Mouse (Mus musculus) limb, embryonic 10.5 days (tissue): ENCODE results near the gene Hfe2. TPM values are rescaled to one million over a fixed set of nuclear protein-coding genes. Genes with fewer than 3 reads are reported as not detected.

Source experiments
- DNase-seq: peaks from one replicate; pipeline ENCODE4 v3.0.0-alpha.2; 2017; ENCODE audit warnings: low spot score
- H3K27ac ChIP-seq: fragments of 300-500 bp; sonication (generic); 2 replicates; pipeline ENCODE4 v1.5.1; 2016; ENCODE audit warnings: mild to moderate bottlenecking
- H3K27me3 ChIP-seq: fragments of 300-500 bp; sonication (generic); 2 replicates; pipeline ENCODE4 v1.6.1; 2016; ENCODE audit warnings: low read depth, mild to moderate bottlenecking; ENCODE audit not compliant: poor library complexity, severe bottlenecking
- H3K36me3 ChIP-seq: fragments of 300-500 bp; sonication (generic); 2 replicates; pipeline ENCODE4 v1.6.1; 2016; ENCODE audit warnings: mild to moderate bottlenecking, moderate library complexity
- H3K4me1 ChIP-seq: fragments of 300-500 bp; sonication (generic); 2 replicates; pipeline ENCODE4 v1.6.1; 2016
- H3K4me3 ChIP-seq: fragments of 300-500 bp; sonication (generic); 2 replicates; pipeline ENCODE4 v1.5.1; 2016; ENCODE audit warnings: mild to moderate bottlenecking, moderate library complexity
- H3K9me3 ChIP-seq: fragments of 300-500 bp; sonication (generic); replicated peaks from 2 replicates; pipeline ENCODE4 v1.6.1; 2016; ENCODE audit warnings: mild to moderate bottlenecking
- WGBS: fragments of 180-500 bp; shearing (Covaris S2); methylation state at CpG from one replicate; pipeline ENCODE4 v1.1.7; 2016; 5-methylcytosine and 5-hydroxymethylcytosine counted together
- polyA plus RNA-seq: library from polyadenylated mRNA; unstranded; fragments of >200 nt; fragmentation: Nextera tagmentation; extraction: Ambion mirVana; gene quantifications from 2 replicates; pipeline ENCODE4 v1.2.1, GENCODE M21; 2016

The Hfe2 gene
- polyA plus RNA-seq, 1 experiment from 2014 or later, result 0.84 TPM

GRCm38 (mm10) chr3:96524028-96524810 lies 753 bp upstream of the Hfe2 start:
- Histone ChIP-seq H3K36me3 (no peaks in the 10 kb centered on the region), H3K27ac (no peak overlapping the region), H3K4me1 (peaks cover 18% of the 10 kb centered on the region), H3K4me3 (no peak overlapping the region), H3K27me3 (peaks cover 50% of the 10 kb centered on the region), H3K9me3 (no peaks in the 10 kb centered on the region)
- WGBS, result 78% methylated on average over 12 of the region's 12 CpGs
- DNase-seq, result no peak

- peak overlapping the region; percentile 61; the same call in 1 of the 2 replicates for H3K4me3 ChIP-seq
- no peaks in the 10 kb centered on the region for H3K36me3 ChIP-seq
- peaks cover 18% of the 10 kb centered on the region for H3K4me1 ChIP-seq
- H3K27ac ChIP-seq, result no peak overlapping the region
- DNase-seq, result no peak
- peaks cover 63% of the 10 kb centered on the region for H3K27me3 ChIP-seq
- WGBS, result 66% methylated on average over 11 of the region's 11 CpGs
- no peaks in the 10 kb centered on the region for H3K9me3 ChIP-seq
These were observed 1.2 kb downstream of the Hfe2 start for GRCm38 (mm10) chr3:96526013-96526762.

GRCm38 (mm10) chr3:96526864-96527542 lies 2.0 kb downstream of the Hfe2 start:
- H3K4me1 ChIP-seq, result peaks cover 18% of the 10 kb centered on the region
- no peaks in the 10 kb centered on the region for H3K9me3 ChIP-seq
- peak overlapping the region; percentile 61 for H3K4me3 ChIP-seq
- peak overlapping the region; percentile 66 for H3K27ac ChIP-seq
- peak; percentile 52 for DNase-seq
- no peaks in the 10 kb centered on the region for H3K36me3 ChIP-seq
- H3K27me3 ChIP-seq, result peaks cover 63% of the 10 kb centered on the region
- WGBS, result 5% methylated on average over 44 of the region's 44 CpGs

GRCm38 (mm10) chr3:96528506-96528905 lies 3.5 kb downstream of the Hfe2 start:
- no peaks in the 10 kb centered on the region for H3K9me3 ChIP-seq
- 41% methylated on average over 9 of the region's 9 CpGs for WGBS
- no peak overlapping the region for H3K27ac ChIP-seq
- peaks cover 63% of the 10 kb centered on the region for H3K27me3 ChIP-seq
- peaks cover 18% of the 10 kb centered on the region for H3K4me1 ChIP-seq
- no peaks in the 10 kb centered on the region for H3K36me3 ChIP-seq
- H3K4me3 ChIP-seq, result no peak overlapping the region
- DNase-seq, result no peak

GRCm38 (mm10) chr3:96532050-96532449 lies 7.1 kb downstream of the Hfe2 start:
- Histone ChIP-seq H3K27ac (no peak overlapping the region), H3K9me3 (no peaks in the 10 kb centered on the region), H3K4me3 (no peak overlapping the region), H3K36me3 (no peaks in the 10 kb centered on the region), H3K4me1 (peaks cover 12% of the 10 kb centered on the region), H3K27me3 (peaks cover 34% of the 10 kb centered on the region)
- no peak for DNase-seq
- 66% methylated on average over 7 of the region's 7 CpGs for WGBS

GRCm38 (mm10) chr3:96534300-96534699 lies 9.3 kb downstream of the Hfe2 start:
- 67% methylated on average over 2 of the region's 2 CpGs for WGBS
- H3K27ac ChIP-seq, result no peak overlapping the region
- peaks cover 6% of the 10 kb centered on the region for H3K4me1 ChIP-seq
- no peak overlapping the region for H3K4me3 ChIP-seq
- H3K9me3 ChIP-seq, result no peaks in the 10 kb centered on the region
- no peak for DNase-seq
- no peaks in the 10 kb centered on the region for H3K36me3 ChIP-seq
- H3K27me3 ChIP-seq, result peaks cover 12% of the 10 kb centered on the region

- Histone ChIP-seq H3K27ac (no peak overlapping the region), H3K4me3 (no peak overlapping the region), H3K9me3 (no peaks in the 10 kb centered on the region), H3K36me3 (no peaks in the 10 kb centered on the region), H3K4me1 (peaks cover 23% of the 10 kb centered on the region), H3K27me3 (peaks cover 12% of the 10 kb centered on the region; the same call in 1 of the 2 replicates)
- 28% methylated on average over 2 of the region's 2 CpGs for WGBS
- no peak for DNase-seq
These were observed 14.3 kb downstream of the Hfe2 start for GRCm38 (mm10) chr3:96539316-96539715.

GRCm38 (mm10) chr3:96540740-96541139 lies 15.8 kb downstream of the Hfe2 start:
- Histone ChIP-seq H3K9me3 (no peaks in the 10 kb centered on the region), H3K4me3 (no peak overlapping the region), H3K27ac (no peak overlapping the region), H3K27me3 (peaks cover 12% of the 10 kb centered on the region; the same call in 1 of the 2 replicates), H3K36me3 (no peaks in the 10 kb centered on the region), H3K4me1 (peaks cover 23% of the 10 kb centered on the region)
- WGBS, result 22% methylated on average over 6 of the region's 6 CpGs
- no peak for DNase-seq

- peaks cover 23% of the 10 kb centered on the region for H3K4me1 ChIP-seq
- 24% methylated on average over 14 of the region's 14 CpGs for WGBS
- H3K36me3 ChIP-seq, result no peaks in the 10 kb centered on the region
- peak; percentile 38 for DNase-seq
- H3K27me3 ChIP-seq, result peaks cover 12% of the 10 kb centered on the region; the same call in 1 of the 2 replicates
- no peak overlapping the region for H3K27ac ChIP-seq
- H3K4me3 ChIP-seq, result no peak overlapping the region
- no peaks in the 10 kb centered on the region for H3K9me3 ChIP-seq
These were observed 16.5 kb downstream of the Hfe2 start for GRCm38 (mm10) chr3:96541328-96542078.

- H3K4me1 ChIP-seq, result peaks cover 24% of the 10 kb centered on the region
- H3K27me3 ChIP-seq, result peaks cover 12% of the 10 kb centered on the region; the same call in 1 of the 2 replicates
- no peaks in the 10 kb centered on the region for H3K36me3 ChIP-seq
- DNase-seq, result no peak
- no peak overlapping the region for H3K4me3 ChIP-seq
- 83% methylated on average over 8 of the region's 8 CpGs for WGBS
- no peak overlapping the region for H3K27ac ChIP-seq
- no peaks in the 10 kb centered on the region for H3K9me3 ChIP-seq
These were observed 17.6 kb downstream of the Hfe2 start for GRCm38 (mm10) chr3:96542554-96542953.

- Histone ChIP-seq H3K36me3 (no peaks in the 10 kb centered on the region), H3K4me1 (peaks cover 26% of the 10 kb centered on the region), H3K27me3 (peaks cover 16% of the 10 kb centered on the region; the same call in 1 of the 2 replicates), H3K27ac (no peak overlapping the region), H3K4me3 (no peak overlapping the region), H3K9me3 (no peaks in the 10 kb centered on the region)
- no peak for DNase-seq
- WGBS, result 91% methylated on average over 11 of the region's 11 CpGs
These were observed 18.4 kb downstream of the Hfe2 start for GRCm38 (mm10) chr3:96543345-96543744.

- H3K27ac ChIP-seq, result no peak overlapping the region
- peaks cover 16% of the 10 kb centered on the region; the same call in 1 of the 2 replicates for H3K27me3 ChIP-seq
- no peaks in the 10 kb centered on the region for H3K36me3 ChIP-seq
- H3K9me3 ChIP-seq, result no peaks in the 10 kb centered on the region
- peaks cover 7% of the 10 kb centered on the region for H3K4me1 ChIP-seq
- 50% methylated on average over 1 of the region's 1 CpGs for WGBS
- no peak for DNase-seq
- no peak overlapping the region for H3K4me3 ChIP-seq
These were observed 20.6 kb downstream of the Hfe2 start for GRCm38 (mm10) chr3:96545565-96545964.
